Mouse (Mus musculus) liver, adult 2 months (tissue): ENCODE results near the gene Tmcc2.
A peak's percentile ranks its signal among the peaks of the same experiment; 100 is the strongest.

Source experiments
- CTCF ChIP-seq: fragments of 200-500 bp; IDR thresholded peaks from 2 replicates; pipeline ENCODE4 v1.5.1; 2011; ENCODE audit warnings: low read depth, low read length, control low read depth
- POLR2A ChIP-seq: fragments of 200-500 bp; IDR thresholded peaks from 2 replicates; pipeline ENCODE4 v1.6.1; 2011; ENCODE audit warnings: low read length, control low read depth; ENCODE audit not compliant: insufficient read depth; ENCODE audit errors: extremely low read depth

DNA sequence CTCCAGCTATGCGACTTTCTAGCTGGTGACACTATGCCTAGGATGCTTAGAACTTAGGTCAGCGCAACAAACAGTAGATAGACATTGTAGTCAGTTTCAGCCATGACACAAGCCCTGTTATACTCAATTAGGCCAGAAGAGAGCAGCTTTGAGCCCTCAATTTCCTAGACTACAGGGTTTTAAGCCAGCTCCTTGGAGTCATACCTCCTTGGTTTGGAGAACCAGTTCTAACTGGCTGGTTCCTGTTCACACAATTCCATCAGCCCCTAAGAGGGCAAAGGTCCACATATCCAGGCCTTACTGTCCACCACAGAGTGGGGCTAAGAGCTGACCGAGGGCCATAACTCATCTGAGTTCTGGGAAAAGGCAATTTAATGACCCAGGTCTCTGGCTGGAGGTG is 78.4 kb downstream of the Tmcc2 start:
- peak; percentile 52 for TF ChIP-seq CTCF
- no peak for TF ChIP-seq POLR2A
